Mouse (Mus musculus) macrophage (primary cell): ENCODE results near the gene Kcnj12. TPM values are rescaled to one million over a fixed set of nuclear protein-coding genes. Genes with fewer than 3 reads are reported as not detected.

ENCODE experiments used
- H3K27ac ChIP-seq: fragments of 350-480 bp; formaldehyde crosslinking; 2 replicates; pipeline ENCODE4 v1.9.0; 2021
- H3K36me3 ChIP-seq: fragments of 350-480 bp; formaldehyde crosslinking; 2 replicates; pipeline ENCODE4 v1.9.0; 2021; ENCODE audit errors: inconsistent target
- H3K4me3 ChIP-seq: fragments of 350-480 bp; formaldehyde crosslinking; 2 replicates; pipeline ENCODE4 v1.9.0; 2021; ENCODE audit errors: inconsistent target
- H3K79me2 ChIP-seq: fragments of 350-480 bp; formaldehyde crosslinking; 2 replicates; pipeline ENCODE4 v1.9.0; 2021; ENCODE audit errors: inconsistent target
- WGBS: methylation state at CpG from one replicate; pipeline ENCODE4 v1.1.7; 2026; ENCODE audit warnings: inconsistent platforms; ENCODE audit not compliant: missing documents; 5-methylcytosine and 5-hydroxymethylcytosine counted together
- polyA plus RNA-seq: library from polyadenylated mRNA; stranded (reverse); fragments of 250-400 nt; gene quantifications from 3 replicates; pipeline ENCODE4 v1.2.4, GENCODE M21; 2018; ENCODE audit warnings: inconsistent platforms

The Kcnj12 gene
- polyA plus RNA-seq, 1 experiment from 2014 or later: not detected

DNA sequence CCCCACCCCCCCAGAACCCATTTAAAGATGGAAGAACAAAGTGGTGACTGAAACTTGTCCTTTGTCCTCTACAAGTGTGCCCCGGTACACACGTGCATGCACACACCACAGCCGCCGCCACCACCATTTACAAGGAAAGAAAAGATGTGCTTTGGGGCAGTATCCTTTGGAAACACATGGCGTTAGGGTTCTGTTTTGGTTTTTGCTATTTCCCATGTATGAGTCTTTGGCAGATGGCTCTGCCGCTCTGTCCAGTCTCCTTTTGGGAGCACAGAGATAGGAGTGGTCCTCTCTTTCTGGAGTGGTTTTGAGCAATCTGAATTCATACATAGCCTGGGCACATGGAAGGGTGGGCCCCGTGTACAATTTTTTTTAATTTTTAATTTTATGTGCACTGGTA lies 8.8 kb downstream of the Kcnj12 start:
- Histone ChIP-seq H3K27ac (no peak overlapping the region), H3K4me3 (no peak overlapping the region), H3K79me2 (no peaks in the 10 kb centered on the region), H3K36me3 (no peaks in the 10 kb centered on the region)
- WGBS: 93% methylated on average over 7 of the region's 7 CpGs

DNA sequence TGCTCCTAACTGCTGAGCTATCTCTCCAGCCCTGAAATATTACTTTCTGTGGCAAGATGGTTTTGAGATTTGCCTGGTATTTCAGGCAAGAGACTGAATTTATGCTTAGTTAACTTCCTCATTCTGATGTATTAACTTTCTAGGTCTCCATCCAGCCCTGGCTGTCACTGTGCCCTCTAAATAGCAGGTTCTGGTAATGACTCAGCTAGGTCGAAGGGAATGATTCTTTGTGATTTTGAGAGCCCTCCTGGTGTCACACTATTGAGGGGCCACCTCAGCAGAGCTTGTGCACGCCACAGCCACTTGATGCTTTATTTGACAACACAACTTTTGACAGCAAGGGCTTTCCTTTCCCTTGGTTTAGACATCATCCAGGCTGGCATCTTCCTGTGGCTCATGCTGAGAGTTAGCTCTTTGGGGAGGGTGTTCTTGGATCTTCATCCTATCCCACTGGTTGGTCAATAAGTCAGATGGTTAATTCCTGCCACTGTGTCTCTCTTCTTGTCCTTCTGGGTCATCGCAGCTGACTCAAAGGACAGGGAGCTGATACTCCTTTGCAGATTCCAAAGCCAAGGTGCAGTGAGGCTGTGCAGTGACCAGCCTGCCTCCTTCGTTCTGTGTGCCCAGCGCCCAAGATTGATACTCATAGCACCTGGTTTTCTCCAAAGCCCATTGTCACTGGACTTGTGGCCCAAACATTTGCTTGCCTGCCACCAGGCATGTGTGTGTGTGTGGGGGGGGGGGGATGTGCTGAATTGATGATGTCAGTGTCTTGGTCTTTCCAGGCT lies 9.5 kb downstream of the Kcnj12 start:
- WGBS: 52% methylated on average over 5 of the region's 5 CpGs
- Histone ChIP-seq H3K27ac (no peak overlapping the region), H3K4me3 (no peak overlapping the region), H3K79me2 (no peaks in the 10 kb centered on the region), H3K36me3 (no peaks in the 10 kb centered on the region)

DNA sequence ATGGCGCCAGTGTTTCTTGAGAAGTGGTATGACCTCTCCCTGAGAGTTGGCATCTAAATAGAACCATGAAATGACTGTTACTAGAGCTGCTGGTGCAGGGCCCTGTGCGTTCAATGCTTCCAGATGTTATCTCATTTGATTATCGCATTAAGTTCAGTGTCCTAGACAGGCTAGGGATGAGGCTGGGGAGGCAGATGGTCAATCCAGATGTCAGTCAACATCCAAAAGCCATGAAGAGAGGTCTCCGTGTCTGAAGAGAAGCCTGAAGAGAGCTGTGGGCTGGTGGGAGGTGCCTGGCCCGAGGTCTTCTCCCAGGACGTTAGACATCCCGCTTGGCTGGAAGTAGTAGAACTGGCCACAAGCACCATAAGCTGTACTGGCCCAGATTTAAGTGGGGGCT lies 10.1 kb downstream of the Kcnj12 start:
- H3K79me2 ChIP-seq: no peaks in the 10 kb centered on the region
- 93% methylated on average over 7 of the region's 7 CpGs for WGBS

DNA sequence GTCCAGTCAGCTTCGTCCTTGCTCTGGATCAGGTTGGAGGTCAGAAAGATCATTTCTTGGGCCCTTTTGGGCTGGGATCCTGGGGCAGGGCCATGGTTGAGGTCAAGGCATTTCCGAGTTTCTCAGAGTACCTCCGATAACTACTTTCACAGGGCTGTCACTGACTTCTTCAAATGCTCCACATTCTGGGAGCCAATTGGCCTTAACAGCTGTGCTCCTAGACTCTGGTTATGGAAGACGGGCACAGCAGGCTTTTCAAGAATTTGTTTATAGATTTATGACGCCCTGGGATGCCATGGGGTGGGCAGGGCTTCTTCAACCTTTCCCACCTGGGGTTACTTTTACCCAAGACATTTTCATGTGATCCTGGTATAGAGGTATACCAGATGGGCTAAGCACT lies 10.8 kb downstream of the Kcnj12 start:
- H3K4me3 ChIP-seq: no peak overlapping the region
- WGBS: 91% methylated on average over 5 of the region's 5 CpGs
- no peak overlapping the region for H3K27ac ChIP-seq
- H3K36me3 ChIP-seq: no peaks in the 10 kb centered on the region
- H3K79me2 ChIP-seq: no peaks in the 10 kb centered on the region

More for the DNA sequence above, 10.1 kb downstream of the Kcnj12 start:
- Histone ChIP-seq H3K27ac (no peak overlapping the region), H3K4me3 (no peak overlapping the region), H3K36me3 (no peaks in the 10 kb centered on the region)

DNA sequence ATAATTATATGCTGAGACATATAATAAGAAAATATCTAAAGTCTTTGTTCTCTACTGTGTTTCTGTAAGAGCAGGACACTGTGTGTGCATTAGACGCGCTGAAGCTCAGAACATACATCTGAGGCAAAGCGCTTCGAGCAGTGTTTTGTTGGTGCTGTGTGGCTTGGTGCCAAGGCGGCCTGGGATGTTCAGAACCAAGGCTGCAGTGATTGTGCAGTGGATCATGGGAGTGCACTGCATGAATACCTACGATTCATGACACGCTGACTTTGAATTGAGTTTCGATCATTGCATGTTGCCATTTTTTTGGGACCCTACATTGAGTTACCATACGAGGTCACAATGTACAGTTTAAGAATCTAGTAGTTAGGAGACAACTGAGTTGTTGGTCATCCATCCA lies 14.3 kb downstream of the Kcnj12 start:
- no peaks in the 10 kb centered on the region for H3K79me2 ChIP-seq
- H3K36me3 ChIP-seq: no peaks in the 10 kb centered on the region
- whole genome bisulfite sequencing: 97% methylated on average over 7 of the region's 9 CpGs
- H3K27ac ChIP-seq: no peak overlapping the region
- no peak overlapping the region for H3K4me3 ChIP-seq

DNA sequence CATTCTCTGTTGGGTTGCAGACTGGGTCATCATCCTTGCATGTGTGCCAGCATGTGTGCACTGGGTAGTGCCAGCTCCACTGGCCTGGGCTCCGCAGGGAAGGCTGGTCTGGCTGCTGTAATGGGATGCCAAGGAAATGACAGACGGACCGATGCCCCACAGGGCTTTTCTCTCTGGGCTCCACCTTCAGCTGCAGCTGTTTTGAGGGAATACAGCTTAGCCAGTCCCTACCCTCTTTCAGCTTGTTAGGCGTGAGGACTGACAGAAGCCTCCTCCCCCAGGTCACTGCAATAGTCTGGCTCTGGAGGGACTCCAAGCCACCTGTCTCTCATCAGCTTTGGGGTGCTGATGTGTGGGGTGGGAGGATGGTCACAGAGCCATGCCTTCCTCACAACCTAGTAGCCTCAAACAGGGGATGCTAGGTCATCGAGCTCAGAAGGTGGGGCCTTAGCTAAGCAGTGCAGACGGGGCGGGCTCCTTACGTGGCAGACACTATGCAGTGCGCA lies 16.0 kb downstream of the Kcnj12 start:
- Histone ChIP-seq H3K79me2 (no peaks in the 10 kb centered on the region), H3K36me3 (no peaks in the 10 kb centered on the region), H3K4me3 (no peak overlapping the region), H3K27ac (no peak overlapping the region)
- 92% methylated on average over 9 of the region's 9 CpGs for WGBS

DNA sequence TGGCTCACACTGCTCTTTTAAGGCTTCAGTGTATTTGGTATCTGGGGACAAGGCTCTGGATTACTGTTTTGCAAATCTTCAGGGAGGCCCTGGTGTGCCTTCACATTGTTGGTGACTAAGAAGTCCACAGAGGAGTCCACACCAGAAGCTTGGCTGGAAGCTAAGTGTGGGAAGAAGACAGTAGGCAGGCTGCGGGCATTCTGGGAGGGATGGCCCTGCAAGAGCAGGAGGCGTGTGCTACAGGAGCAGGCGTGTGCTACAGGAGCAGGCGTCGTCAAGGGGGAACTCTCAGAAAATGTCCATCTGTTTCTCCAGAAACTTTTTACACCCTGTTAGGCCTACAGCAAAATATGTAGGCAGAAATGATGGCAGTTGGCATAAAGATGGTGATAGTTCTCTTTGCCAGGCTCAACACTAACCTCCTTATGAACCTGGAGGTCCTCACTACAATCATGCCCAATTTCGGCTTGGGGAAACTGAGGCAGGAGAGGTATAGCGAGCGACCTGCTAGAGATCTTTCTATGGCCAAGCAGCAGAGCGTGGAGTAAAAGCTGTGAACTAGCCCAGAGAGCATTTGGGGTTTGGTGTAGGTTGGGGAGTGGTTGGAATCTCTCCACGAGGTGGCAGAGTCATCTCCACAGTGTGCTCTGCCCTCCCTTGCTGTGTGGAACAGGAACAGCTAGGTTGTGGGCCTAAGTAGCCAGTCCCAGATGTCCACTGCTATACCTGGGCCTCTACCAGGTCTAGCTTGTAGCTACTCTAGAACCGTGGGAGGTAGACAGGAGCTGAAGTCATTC lies 18.7 kb downstream of the Kcnj12 start:
- no peak overlapping the region for H3K27ac ChIP-seq
- H3K79me2 ChIP-seq: no peaks in the 10 kb centered on the region
- 89% methylated on average over 11 of the region's 11 CpGs for WGBS
- H3K36me3 ChIP-seq: no peaks in the 10 kb centered on the region
- no peak overlapping the region for H3K4me3 ChIP-seq

DNA sequence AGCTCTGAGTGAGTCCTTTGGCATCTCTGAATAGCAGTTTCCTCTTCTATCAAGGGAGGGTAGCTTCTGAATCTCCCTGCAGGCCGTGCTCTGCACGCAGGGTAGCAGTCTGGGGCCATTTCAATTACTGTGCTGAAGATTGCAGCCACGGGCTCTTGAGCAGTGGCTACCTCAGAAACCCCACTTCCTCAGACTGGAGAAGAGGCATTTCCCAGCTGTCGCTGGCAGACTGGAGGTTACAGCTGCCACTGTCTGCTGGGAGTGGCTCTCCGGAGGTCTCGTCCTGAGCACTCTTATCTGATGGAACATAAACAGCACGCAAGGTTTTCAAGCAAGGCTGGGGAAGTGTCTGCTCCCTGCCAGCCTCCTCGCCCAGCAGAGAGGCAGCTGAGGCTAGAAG lies 20.2 kb downstream of the Kcnj12 start:
- H3K79me2 ChIP-seq: no peaks in the 10 kb centered on the region
- no peak overlapping the region for H3K27ac ChIP-seq
- 3% methylated on average over 8 of the region's 8 CpGs for WGBS
- no peak overlapping the region for H3K4me3 ChIP-seq
- H3K36me3 ChIP-seq: no peaks in the 10 kb centered on the region

DNA sequence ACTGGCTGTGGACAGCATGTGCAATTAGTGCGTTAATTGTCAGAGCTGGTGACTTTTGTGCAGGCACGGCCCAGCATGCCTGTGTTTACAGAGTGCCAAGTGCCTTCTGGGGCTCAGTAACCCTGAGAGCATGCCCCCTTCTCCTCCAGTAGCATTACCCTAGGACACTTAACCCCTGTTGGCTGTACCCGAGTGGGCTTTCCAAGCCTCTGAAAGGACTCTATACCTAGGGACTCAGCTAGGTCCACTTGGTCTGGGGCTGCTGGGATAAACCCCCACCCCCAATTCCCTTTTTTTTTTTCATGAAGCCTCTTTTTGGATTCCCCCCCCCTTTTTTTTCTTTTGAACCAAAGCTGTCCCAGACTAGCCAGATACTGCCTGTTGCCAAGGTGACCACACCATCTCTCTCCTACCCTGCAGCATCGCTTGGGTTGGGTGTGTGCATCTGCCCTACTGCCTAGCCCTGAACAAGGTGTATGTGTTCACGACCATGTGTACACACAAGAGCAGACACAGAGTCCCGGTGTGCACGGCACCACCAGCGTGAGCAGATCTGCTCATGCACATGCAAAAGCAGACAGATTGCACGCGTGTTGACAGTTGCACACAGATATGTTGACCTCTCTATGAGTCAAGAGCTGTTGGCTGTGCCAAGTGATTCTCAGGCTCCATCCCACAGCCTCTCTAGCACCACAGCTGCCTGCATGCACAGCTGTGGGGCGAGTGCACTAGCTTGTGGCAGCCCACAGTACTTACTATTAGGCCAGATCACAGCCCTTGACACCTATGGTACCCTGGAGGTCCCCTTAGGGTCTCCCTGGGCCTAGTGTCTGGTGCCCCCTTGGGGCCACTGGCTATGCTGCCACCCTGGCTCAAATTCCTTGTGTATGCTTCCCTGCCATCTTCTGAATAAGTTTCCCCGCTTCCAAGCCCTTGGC lies 21.0 kb downstream of the Kcnj12 start:
- 82% methylated on average over 12 of the region's 12 CpGs for WGBS
- no peak overlapping the region for H3K4me3 ChIP-seq
- no peak overlapping the region for H3K27ac ChIP-seq
- no peaks in the 10 kb centered on the region for H3K79me2 ChIP-seq
- H3K36me3 ChIP-seq: no peaks in the 10 kb centered on the region

DNA sequence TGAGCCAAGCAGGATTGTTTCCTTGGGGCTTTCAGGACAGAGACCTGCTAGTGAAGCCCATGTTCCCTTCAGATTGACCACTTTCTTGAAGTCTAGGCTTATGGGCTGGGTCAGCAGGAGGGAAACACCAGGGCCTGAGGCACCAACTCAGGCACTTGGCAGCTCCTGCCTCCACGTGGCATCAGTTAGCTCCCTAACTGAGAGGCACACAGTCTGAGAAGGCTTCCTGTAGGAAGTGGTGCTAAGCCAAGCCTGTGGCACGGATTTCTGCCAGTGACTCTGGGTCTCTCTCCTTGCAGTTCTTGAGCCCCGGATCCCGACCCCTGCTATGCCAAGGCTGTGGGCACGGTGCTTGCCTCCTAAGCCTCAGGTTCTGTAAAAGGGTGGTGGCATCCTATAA lies 22.4 kb downstream of the Kcnj12 start:
- 65% methylated on average over 5 of the region's 5 CpGs for WGBS
- no peak overlapping the region for H3K27ac ChIP-seq
- H3K4me3 ChIP-seq: no peak overlapping the region
- H3K79me2 ChIP-seq: no peaks in the 10 kb centered on the region
- H3K36me3 ChIP-seq: no peaks in the 10 kb centered on the region

DNA sequence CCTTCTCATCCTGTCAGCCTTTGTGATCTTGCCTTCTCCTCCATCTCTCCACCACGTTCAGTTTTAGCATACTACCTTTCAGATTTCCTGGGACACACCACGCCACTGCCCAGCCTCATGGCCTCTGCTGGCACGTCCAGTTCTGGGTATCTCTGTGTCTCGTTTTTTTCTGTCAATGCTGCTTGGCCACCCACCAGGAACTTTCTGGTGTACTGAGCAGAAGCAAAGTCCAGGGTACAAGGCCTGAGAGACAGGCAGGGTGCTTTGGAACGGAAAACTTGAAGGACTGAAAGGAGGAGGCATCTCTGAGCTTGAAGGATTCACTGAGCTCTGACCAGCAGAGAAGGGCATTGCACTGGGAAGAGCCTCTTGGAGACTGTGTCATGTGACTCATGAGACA lies 25.1 kb downstream of the Kcnj12 start:
- 91% methylated on average over 5 of the region's 5 CpGs for WGBS
- H3K4me3 ChIP-seq: no peak overlapping the region
- no peak overlapping the region for H3K27ac ChIP-seq
- H3K36me3 ChIP-seq: no peaks in the 10 kb centered on the region
- H3K79me2 ChIP-seq: no peaks in the 10 kb centered on the region

DNA sequence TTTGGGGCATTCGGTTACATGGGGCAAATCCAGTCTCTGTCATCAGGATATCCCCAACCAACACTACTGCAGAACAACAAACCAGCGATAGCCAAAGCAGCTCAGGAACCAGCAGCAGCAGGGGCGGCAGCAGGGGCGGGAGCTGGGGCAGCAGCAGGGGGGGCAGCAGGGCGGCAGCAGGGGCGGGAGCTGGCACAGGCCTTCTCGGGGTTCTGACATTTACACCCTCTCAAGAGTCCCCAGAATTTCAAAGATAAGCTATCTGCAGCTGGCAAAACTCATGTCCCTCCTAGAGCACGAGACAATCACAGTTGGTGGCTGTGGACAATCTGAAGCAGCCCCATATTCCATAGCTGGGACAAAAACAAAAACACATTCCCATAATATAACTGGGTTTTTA lies 28.8 kb downstream of the Kcnj12 start:
- Histone ChIP-seq H3K79me2 (no peaks in the 10 kb centered on the region), H3K4me3 (no peak overlapping the region), H3K27ac (no peak overlapping the region), H3K36me3 (no peaks in the 10 kb centered on the region)
- 42% methylated on average over 8 of the region's 8 CpGs for WGBS

DNA sequence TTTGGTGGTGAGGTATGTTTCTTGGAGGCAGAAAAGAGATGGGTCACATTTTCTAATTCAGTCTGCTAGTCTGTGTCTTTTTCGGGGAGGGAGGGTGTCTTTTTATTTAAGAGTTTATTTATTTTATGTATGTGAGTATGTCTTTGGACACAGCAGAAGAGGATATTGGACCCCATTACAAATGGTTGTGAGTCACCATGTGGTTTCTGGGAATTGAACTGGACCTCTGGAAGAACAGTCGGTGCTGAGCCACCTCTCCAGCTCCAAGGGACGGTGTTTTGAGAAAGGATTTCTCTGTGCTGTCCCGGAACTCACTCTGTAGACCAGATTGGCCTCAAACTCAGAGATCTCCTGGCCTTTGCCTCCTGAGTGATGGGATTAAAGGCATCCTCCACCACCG lies 34.5 kb downstream of the Kcnj12 start:
- H3K27ac ChIP-seq: no peak overlapping the region
- WGBS: 83% methylated on average over 5 of the region's 5 CpGs
- no peak overlapping the region for H3K4me3 ChIP-seq
- H3K36me3 ChIP-seq: no peaks in the 10 kb centered on the region
- no peaks in the 10 kb centered on the region for H3K79me2 ChIP-seq

DNA sequence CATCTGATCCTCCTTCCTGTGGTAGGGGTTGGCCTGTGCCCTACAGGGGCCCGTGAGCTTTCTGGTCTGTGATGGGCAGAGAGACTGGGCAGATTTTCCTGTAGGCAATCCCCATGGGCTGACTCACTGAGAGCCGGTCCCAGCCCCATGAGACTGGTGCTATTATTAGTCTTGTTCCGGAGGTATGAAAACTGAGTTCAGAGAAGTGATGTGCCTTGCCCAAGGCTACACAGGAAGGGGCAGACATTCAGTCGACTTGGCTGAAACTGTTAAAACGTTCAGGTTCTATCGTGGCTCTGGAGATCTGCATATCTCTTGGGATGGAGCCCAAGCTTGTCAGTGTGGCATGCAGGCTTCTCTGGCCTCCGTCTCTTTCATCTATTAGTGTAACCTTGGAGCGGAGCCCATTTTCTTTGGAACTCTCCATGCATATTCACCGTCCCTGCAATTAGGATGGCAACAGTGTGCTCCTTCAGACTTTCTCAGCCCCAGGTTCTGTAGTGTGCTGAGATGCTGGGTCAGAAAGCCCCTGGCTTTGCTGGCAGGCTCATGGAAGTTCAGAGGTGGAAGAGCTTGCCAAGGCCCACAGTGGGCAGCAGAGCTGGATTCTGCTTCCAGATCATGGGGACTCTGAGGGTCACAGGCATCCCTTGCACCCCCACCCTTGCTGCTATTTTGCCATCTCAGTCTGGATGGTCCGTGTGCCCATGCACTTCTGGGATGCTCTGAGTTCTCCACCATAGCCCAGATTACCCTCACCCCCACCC lies 37.5 kb downstream of the Kcnj12 start:
- H3K4me3 ChIP-seq: no peak overlapping the region
- H3K36me3 ChIP-seq: no peaks in the 10 kb centered on the region
- WGBS: 81% methylated on average over 10 of the region's 10 CpGs
- no peak overlapping the region for H3K27ac ChIP-seq
- no peaks in the 10 kb centered on the region for H3K79me2 ChIP-seq
